16 mouse cellular contexts compared by ENCODE assay signal in the genomic region with DNA sequence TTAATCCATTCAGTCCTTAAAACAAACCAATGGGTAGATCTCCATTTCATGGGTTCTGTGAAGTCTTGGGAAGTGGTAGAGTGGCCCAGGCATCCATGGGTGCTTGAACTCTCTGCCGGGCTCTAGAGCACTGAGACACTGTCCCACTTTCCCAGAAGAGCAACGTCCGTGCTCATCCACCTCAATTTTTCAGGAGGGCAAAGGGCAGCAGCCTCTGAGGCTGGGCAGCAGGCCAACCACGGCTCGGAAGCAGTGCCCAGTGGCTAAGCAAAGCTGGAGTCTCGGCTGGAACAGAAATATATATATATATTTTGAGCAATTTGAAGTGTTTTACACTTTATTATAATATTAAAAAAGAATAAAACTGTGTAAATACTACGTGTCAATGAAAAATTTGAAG. TPM values are rescaled to one million over a fixed set of nuclear protein-coding genes. Genes with fewer than 3 reads are reported as not detected.
DNase-seq lines count a peak whose midpoint lies in the region; ATAC-seq and TF ChIP-seq lines count a peak whose summit lies in the region.
"Had no signal": no experiment of that assay in that cellular context is flagged by ENCODE, and none has a peak within 500 bp of the region (broad histone marks: within the 10 kb centered on the region; RNA-seq: fewer than 3 reads in every experiment).

No protein-coding gene starts in this region.

- peaks cover 8% of the 10 kb centered on the region; the same call in 1 of the 2 replicates for H3K4me1 ChIP-seq in heart, postnatal 0 days (ENCODE audit: control insufficient read depth, insufficient read depth)
- no peaks in the 10 kb centered on the region; the same call in none of the 2 replicates for H3K4me1 ChIP-seq in liver, embryonic 16.5 days (ENCODE audit: control insufficient read depth, low read depth, low read length)
- peaks cover 12% of the 10 kb centered on the region for H3K4me1 ChIP-seq in small intestine, adult 2 months (ENCODE audit: control insufficient read depth, insufficient read depth, insufficient read length, low read length)
- H3K4me1 ChIP-seq: embryonic facial prominence, embryonic 15.5 days; forebrain, embryonic 10.5 days; limb, embryonic 15.5 days; midbrain, embryonic 13.5 days; neural tube, embryonic 13.5 days had no signal

- ATAC-seq in heart, postnatal 0 days (ENCODE audit: insufficient read depth, low read depth), result no peak
- ATAC-seq in liver, embryonic 16.5 days (ENCODE audit: low read depth), result peak; percentile 58
- ATAC-seq in megakaryocyte progenitor cell, adult 5-6 weeks (replicated peaks; ENCODE audit: poor library complexity), result no peak
- ATAC-seq: midbrain, embryonic 13.5 days had no signal

- no peaks in the 10 kb centered on the region for H3K36me3 ChIP-seq in heart, postnatal 0 days (replicated peaks; ENCODE audit: control insufficient read depth, insufficient read depth, low read length)
- H3K36me3 ChIP-seq in liver, embryonic 16.5 days (ENCODE audit: control insufficient read depth, insufficient read depth), result no peaks in the 10 kb centered on the region
- no peaks in the 10 kb centered on the region for H3K36me3 ChIP-seq in small intestine, adult 2 months (ENCODE audit: control insufficient read depth, insufficient read depth, low read length)
- H3K36me3 ChIP-seq: embryonic facial prominence, embryonic 15.5 days; forebrain, embryonic 10.5 days; heart, embryonic 15.5 days; limb, embryonic 15.5 days; midbrain, embryonic 13.5 days; neural tube, embryonic 13.5 days had no signal

- DNase-seq in heart, postnatal 0 days (ENCODE audit: low spot score), result no peak
- no peak for DNase-seq in heart, adult 8-10 months (ENCODE audit: low spot score)
- DNase-seq in liver, result no peak
- DNase-seq in kidney, adult 9 months, result peak; percentile 75
- no peak for DNase-seq in thymus, postnatal 10 days (ENCODE audit: low spot score in 2 of 2)
- DNase-seq: right cerebral cortex, adult 18-20 months; thymus, postnatal 14 days had no signal

- no peaks in the 10 kb centered on the region for H3K9me3 ChIP-seq in heart, postnatal 0 days (replicated peaks; ENCODE audit: control insufficient read depth, low read length)
- no peaks in the 10 kb centered on the region for H3K9me3 ChIP-seq in liver, embryonic 16.5 days (replicated peaks; ENCODE audit: control insufficient read depth, low read length)
- H3K9me3 ChIP-seq: embryonic facial prominence, embryonic 15.5 days; heart, embryonic 15.5 days; limb, embryonic 15.5 days; midbrain, embryonic 13.5 days had no signal

- TF ChIP-seq POLR2A in small intestine, adult 2 months (IDR thresholded peaks at IDR 0.05; ENCODE audit: low read depth, low read length), result no peak

- H3K4me2 ChIP-seq in heart, postnatal 0 days (ENCODE audit: low read depth, low read length), result no peak overlapping the region
- H3K4me2 ChIP-seq in liver, embryonic 16.5 days (ENCODE audit: low read depth, low read length), result no peak overlapping the region
- H3K4me2 ChIP-seq: embryonic facial prominence, embryonic 15.5 days; heart, embryonic 15.5 days; limb, embryonic 15.5 days; midbrain, embryonic 13.5 days; neural tube, embryonic 13.5 days had no signal

- H3K27ac ChIP-seq in heart, postnatal 0 days (ENCODE audit: low read depth), result peak overlapping the region; percentile 94
- H3K27ac ChIP-seq in liver, embryonic 16.5 days (ENCODE audit: low read length), result no peak overlapping the region
- peak overlapping the region; percentile 53; the same call in 1 of the 2 replicates for H3K27ac ChIP-seq in small intestine, adult 2 months (ENCODE audit: insufficient read depth, low read depth, low read length)
- H3K27ac ChIP-seq: embryonic facial prominence, embryonic 15.5 days; forebrain, embryonic 10.5 days; limb, embryonic 15.5 days; midbrain, embryonic 13.5 days; neural tube, embryonic 13.5 days had no signal

- H3K4me3 ChIP-seq in heart, postnatal 0 days (ENCODE audit: low read depth, low read length), result no peak overlapping the region
- H3K4me3 ChIP-seq in liver, embryonic 16.5 days (ENCODE audit: low read depth, low read length), result no peak overlapping the region
- no peak overlapping the region for H3K4me3 ChIP-seq in small intestine, adult 2 months (ENCODE audit: low read depth, low read length)
- H3K4me3 ChIP-seq: embryonic facial prominence, embryonic 15.5 days; forebrain, embryonic 10.5 days; heart, embryonic 15.5 days; limb, embryonic 15.5 days; midbrain, embryonic 13.5 days; neural tube, embryonic 13.5 days had no signal

- WGBS in heart, postnatal 0 days, result 53% methylated on average over 7 of the region's 7 CpGs
- WGBS in liver, embryonic 16.5 days (ENCODE audit: insufficient replicate concordance), result 62% methylated on average over 7 of the region's 7 CpGs
- WGBS in small intestine, adult 2 months, result 34% methylated on average over 7 of the region's 7 CpGs

- no peak overlapping the region for H3K9ac ChIP-seq in heart, postnatal 0 days (replicated peaks; ENCODE audit: low read depth, low read length)
- H3K9ac ChIP-seq in liver, embryonic 16.5 days (ENCODE audit: low read depth, low read length), result no peak overlapping the region
- H3K9ac ChIP-seq: embryonic facial prominence, embryonic 15.5 days; heart, embryonic 15.5 days; limb, embryonic 15.5 days; midbrain, embryonic 13.5 days; neural tube, embryonic 13.5 days had no signal

- no peak for TF ChIP-seq EP300 in heart, postnatal 0 days (IDR thresholded peaks at IDR 0.05; ENCODE audit: low read depth)

- no peak for TF ChIP-seq CTCF in heart, postnatal 0 days (IDR thresholded peaks at IDR 0.05; ENCODE audit: low read depth)
- TF ChIP-seq CTCF in small intestine, adult 2 months (IDR thresholded peaks at IDR 0.05; ENCODE audit: extremely low read depth, insufficient read length, insufficient replicate concordance, low read depth, low read length), result no peak

- no peaks in the 10 kb centered on the region for H3K27me3 ChIP-seq in heart, postnatal 0 days (ENCODE audit: control insufficient read depth, insufficient read depth, low read length)
- no peaks in the 10 kb centered on the region for H3K27me3 ChIP-seq in liver, embryonic 16.5 days (ENCODE audit: control insufficient read depth, insufficient read depth, low read depth, low read length)
- no peaks in the 10 kb centered on the region for H3K27me3 ChIP-seq in small intestine, adult 2 months (ENCODE audit: control insufficient read depth, insufficient read depth, low read length)
- H3K27me3 ChIP-seq: embryonic facial prominence, embryonic 15.5 days; heart, embryonic 15.5 days; limb, embryonic 15.5 days; midbrain, embryonic 13.5 days; neural tube, embryonic 13.5 days had no signal

RNA-seq across cellular contexts. Expression of a gene that starts 31.4 kb away (rescaled TPM):
- 9.7 and 26.6 TPM in 2 replicates for total RNA-seq in heart, postnatal 0 days (2014; rRNA removed; ENCODE audit: low replicate concordance)
- 9.0 and 11.4 TPM in 2 replicates for polyA plus RNA-seq in heart, postnatal 0 days (2015; fragmentation: Nextera tagmentation; extraction: Ambion mirVana)
- total RNA-seq in heart, adult 8-10 months (2022), result 10 to 100 TPM in 2 of 4 experiments, 1 to 10 TPM in 2; 7.5 to 11.6 (median 9.8) TPM
- 7.3 and 7.7 TPM in 2 replicates for polyA plus RNA-seq in liver, embryonic 16.5 days (2015; fragmentation: Nextera tagmentation; extraction: Ambion mirVana)
- polyA plus RNA-seq in small intestine, adult 2 months (2012; rRNA removed), result 2.6 and 7.6 TPM in 2 replicates
- total RNA-seq in megakaryocyte progenitor cell, adult 5-6 weeks (2015), result 15.7 and 18.2 TPM in 2 replicates
- total RNA-seq in megakaryocyte progenitor cell, adult 5-6 weeks (2017), result 21.7 and 27.3 TPM in 2 replicates

RNA-seq across cellular contexts. Expression of a gene that starts 32.1 kb away (rescaled TPM):
- total RNA-seq in heart, postnatal 0 days (2014; rRNA removed; ENCODE audit: low replicate concordance), result 8.1 and 11.2 TPM in 2 replicates
- 5.1 and 5.6 TPM in 2 replicates for polyA plus RNA-seq in heart, postnatal 0 days (2015; fragmentation: Nextera tagmentation; extraction: Ambion mirVana)
- total RNA-seq in heart, adult 8-10 months (2022), result 10 to 100 TPM in 2 of 4 experiments, 1 to 10 TPM in 2; 8.1 to 11.3 (median 10.3) TPM
- 4.7 and 5.5 TPM in 2 replicates for polyA plus RNA-seq in liver, embryonic 16.5 days (2015; fragmentation: Nextera tagmentation; extraction: Ambion mirVana)
- polyA plus RNA-seq in small intestine, adult 2 months (2012; rRNA removed), result 5.5 and 16.7 TPM in 2 replicates
- total RNA-seq in megakaryocyte progenitor cell, adult 5-6 weeks (2015), result 21.8 and 27.1 TPM in 2 replicates
- 38.2 and 40.0 TPM in 2 replicates for total RNA-seq in megakaryocyte progenitor cell, adult 5-6 weeks (2017)

RNA-seq across cellular contexts. Expression of a gene that starts 35.5 kb away (rescaled TPM):
- total RNA-seq in heart, postnatal 0 days (2014; rRNA removed; ENCODE audit: low replicate concordance), result 2.9 and 3.5 TPM in 2 replicates
- 1.1 and 1.4 TPM in 2 replicates for polyA plus RNA-seq in heart, postnatal 0 days (2015; fragmentation: Nextera tagmentation; extraction: Ambion mirVana)
- 10 to 100 TPM in 2 of 4 experiments, 1 to 10 TPM in 2; 8.3 to 12.5 (median 10.3) TPM for total RNA-seq in heart, adult 8-10 months (2022)
- polyA plus RNA-seq in liver, embryonic 16.5 days (2015; fragmentation: Nextera tagmentation; extraction: Ambion mirVana), result 1.4 and 1.5 TPM in 2 replicates
- polyA plus RNA-seq in small intestine, adult 2 months (2012; rRNA removed), result 4.5 and 17.5 TPM in 2 replicates
- total RNA-seq in megakaryocyte progenitor cell, adult 5-6 weeks (2015), result 8.2 and 10.5 TPM in 2 replicates
- 9.4 and 14.5 TPM in 2 replicates for total RNA-seq in megakaryocyte progenitor cell, adult 5-6 weeks (2017)
